Mouse (Mus musculus): ENCODE measurements around the gene Sarm1. TPM values are rescaled to one million over a fixed set of nuclear protein-coding genes. Genes with fewer than 3 reads are reported as not detected.

Gene Sarm1
- total and polyA plus RNA-seq, 3 experiments: 0.50 to 1.1 (median 0.55) TPM

GRCm38 (mm10) chr11:78483639-78484038 lies 13.9 kb downstream of the Sarm1 start:
- Histone ChIP-seq H3K4me1 (ENCODE audit: control insufficient read depth in 1 of 2, insufficient read depth in 2 of 2) (no peaks in the 10 kb centered on the region), H3K27me3 (replicated peaks) (no peaks in the 10 kb centered on the region), H3K79me2 (replicated peaks; ENCODE audit: control insufficient read depth, extremely low read depth, insufficient read depth, poor library complexity, severe bottlenecking) (no peaks in the 10 kb centered on the region), H3K9ac (ENCODE audit: insufficient read depth, low read depth) (no peak overlapping the region), H3K9me3 (replicated peaks; ENCODE audit: low read length) (no peaks in the 10 kb centered on the region), H3K27ac (ENCODE audit: insufficient read depth, low read depth) (no peak overlapping the region), H3K4me2 (ENCODE audit: insufficient read depth, low read depth, poor library complexity, severe bottlenecking) (no peak overlapping the region), H3K4me3 (replicated peaks in 1 of 3; ENCODE audit: low read depth in 2 of 3, low read length in 2 of 3, poor library complexity in 1 of 3) (no peak overlapping the region), H3K36me3 (replicated peaks in 1 of 2; ENCODE audit: control insufficient read depth in 1 of 2, insufficient read depth in 1 of 2, low read length in 1 of 2) (no peaks in the 10 kb centered on the region)
- no peak for DNase-seq (ENCODE audit: extremely low read depth)
- dilution Hi-C loops (cut with MboI; ENCODE audit: extremely low pct_ligation_motif_present, extremely low pct_unique_long_range_greater_than_20kb, low sequenced_read_pairs): no loop called here
- in situ Hi-C loops (cut with MboI; ENCODE audit: low pct_ligation_motif_present, low pct_unique_long_range_greater_than_20kb, low sequenced_read_pairs): no loop called here
- no peak for TF ChIP-seq ZNF384 (IDR thresholded peaks at IDR 0.05; ENCODE audit: low read depth, low read length)
- no peak for TF ChIP-seq CTCF (conservative IDR thresholded peaks at IDR 0.05 in 1 of 2, IDR thresholded peaks at IDR 0.05 in 1 of 2; ENCODE audit: low read depth in 2 of 2, low read length in 2 of 2)
- no peak for TF ChIP-seq IRF4 (IDR thresholded peaks at IDR 0.05; ENCODE audit: low read depth, low read length)
- TF ChIP-seq TCF12 (IDR thresholded peaks at IDR 0.05; ENCODE audit: low read depth, low read length): no peak
- TF ChIP-seq ZKSCAN1 (IDR thresholded peaks at IDR 0.05; ENCODE audit: borderline replicate concordance, low read depth, low read length): no peak
- TF ChIP-seq TBP (conservative IDR thresholded peaks at IDR 0.05; ENCODE audit: low read depth, low read length): no peak
- no peak for TF ChIP-seq PAX5 (IDR thresholded peaks at IDR 0.05; ENCODE audit: low read length)
- no peak for TF ChIP-seq USF1 (IDR thresholded peaks at IDR 0.05; ENCODE audit: low read depth, low read length)
- no peak for TF ChIP-seq MAFK (IDR thresholded peaks at IDR 0.05; ENCODE audit: insufficient replicate concordance, low read length)
- no peak for TF ChIP-seq ETS1 (conservative IDR thresholded peaks at IDR 0.05; ENCODE audit: low read depth, low read length)
- TF ChIP-seq NRF1 (IDR thresholded peaks at IDR 0.05; ENCODE audit: low read depth, low read length): no peak
- no peak for TF ChIP-seq CHD2 (IDR thresholded peaks at IDR 0.05; ENCODE audit: low read length)
- no peak for TF ChIP-seq ZMIZ1 (IDR thresholded peaks at IDR 0.05; ENCODE audit: low read depth, low read length)
- no peak for TF ChIP-seq SMC3 (IDR thresholded peaks at IDR 0.05; ENCODE audit: low read depth, low read length)
- no peak for TF ChIP-seq USF2 (conservative IDR thresholded peaks at IDR 0.05; ENCODE audit: low read depth, low read length)
- TF ChIP-seq POLR2A (IDR thresholded peaks at IDR 0.05; ENCODE audit: low read depth, low read length): no peak
- TF ChIP-seq UBTF (IDR thresholded peaks at IDR 0.05; ENCODE audit: low read depth, low read length): no peak
- no peak for TF ChIP-seq RCOR1 (conservative IDR thresholded peaks at IDR 0.05; ENCODE audit: low read depth, low read length)
- TF ChIP-seq HCFC1 (IDR thresholded peaks at IDR 0.05; ENCODE audit: low read depth, low read length): no peak

GRCm38 (mm10) chr11:78475289-78475688 lies 22.3 kb downstream of the Sarm1 start:
- no peak overlapping the region for H3K27ac ChIP-seq (ENCODE audit: insufficient read depth, low read depth)
- no peaks in the 10 kb centered on the region for H3K79me2 ChIP-seq (replicated peaks; ENCODE audit: control insufficient read depth, extremely low read depth, insufficient read depth, poor library complexity, severe bottlenecking)
- H3K9me3 ChIP-seq (replicated peaks; ENCODE audit: low read length): no peaks in the 10 kb centered on the region
- H3K27me3 ChIP-seq (replicated peaks): peaks cover 1% of the 10 kb centered on the region
- no peak for DNase-seq (ENCODE audit: extremely low read depth)
- peaks cover 0 to 2% of the 10 kb centered on the region in 2 experiments for H3K36me3 ChIP-seq (replicated peaks in 1 of 2; ENCODE audit: control insufficient read depth in 1 of 2, insufficient read depth in 1 of 2, low read length in 1 of 2)
- H3K4me1 ChIP-seq (ENCODE audit: control insufficient read depth in 1 of 2, insufficient read depth in 2 of 2): peaks cover 2 to 17% of the 10 kb centered on the region in 2 experiments; a peak in 3 of 4 replicates
- H3K9ac ChIP-seq (ENCODE audit: insufficient read depth, low read depth): no peak overlapping the region
- dilution Hi-C loops (cut with MboI; ENCODE audit: extremely low pct_ligation_motif_present, extremely low pct_unique_long_range_greater_than_20kb, low sequenced_read_pairs): no loop called here
- TF ChIP-seq ZKSCAN1 (IDR thresholded peaks at IDR 0.05; ENCODE audit: borderline replicate concordance, low read depth, low read length): no peak
- TF ChIP-seq EP300 (IDR thresholded peaks at IDR 0.05; ENCODE audit: low read length): no peak
- no peak for TF ChIP-seq MYC (IDR thresholded peaks at IDR 0.05; ENCODE audit: low read depth, low read length)
- in situ Hi-C loops (cut with MboI; ENCODE audit: low pct_ligation_motif_present, low pct_unique_long_range_greater_than_20kb, low sequenced_read_pairs): no loop called here
- H3K4me3 ChIP-seq (replicated peaks in 1 of 3; ENCODE audit: low read depth in 2 of 3, low read length in 2 of 3, poor library complexity in 1 of 3): no peak overlapping the region
- no peak overlapping the region for H3K4me2 ChIP-seq (ENCODE audit: insufficient read depth, low read depth, poor library complexity, severe bottlenecking)

All from CH12.LX (cell line).